13 mouse cellular contexts compared by ENCODE assay signal in genomic region chr8:91715387-91716085, GRCm38 (mm10).
DNase-seq lines count a peak whose midpoint lies in the region; ATAC-seq and TF ChIP-seq lines count a peak whose summit lies in the region.
"Had no signal": no experiment of that assay in that cellular context is flagged by ENCODE, and none has a peak within 500 bp of the region (broad histone marks: within the 10 kb centered on the region; RNA-seq: fewer than 3 reads in every experiment).

No protein-coding gene starts in this region.

- H3K27ac ChIP-seq in heart, embryonic 12.5 days (ENCODE audit: poor library complexity, severe bottlenecking), result peak overlapping the region; percentile 84
- H3K27ac ChIP-seq in heart, adult 2 months, result no peak overlapping the region
- H3K27ac ChIP-seq in embryonic facial prominence, embryonic 10.5 days (replicated peaks), result peak overlapping the region; percentile 90
- H3K27ac ChIP-seq in intestine, embryonic 15.5 days, result no peak overlapping the region
- H3K27ac ChIP-seq: embryonic facial prominence, embryonic 15.5 days; gastrocnemius, adult 2 months; limb, embryonic 15.5 days had no signal

- TF ChIP-seq EP300 in heart, adult 2 months (IDR thresholded peaks at IDR 0.05; ENCODE audit: insufficient read depth, low read depth, low read length), result no peak

- no peaks in the 10 kb centered on the region for H3K9me3 ChIP-seq in heart, embryonic 12.5 days (replicated peaks)
- no peaks in the 10 kb centered on the region for H3K9me3 ChIP-seq in embryonic facial prominence, embryonic 10.5 days
- H3K9me3 ChIP-seq in intestine, embryonic 15.5 days, result no peaks in the 10 kb centered on the region
- H3K9me3 ChIP-seq: embryonic facial prominence, embryonic 15.5 days; limb, embryonic 15.5 days had no signal

- peak; percentile 71 for ATAC-seq in heart, embryonic 12.5 days (ENCODE audit: insufficient number of reproducible peaks, low FRiP score)
- peak; percentile 61 for ATAC-seq in intestine, embryonic 15.5 days

- no peak for TF ChIP-seq POLR2A in heart, adult 2 months (IDR thresholded peaks at IDR 0.05; ENCODE audit: insufficient read depth, low read depth, low read length)
- TF ChIP-seq POLR2A in brain, embryonic 14.5 days (IDR thresholded peaks at IDR 0.05; ENCODE audit: borderline replicate concordance, extremely low read depth, insufficient read depth, insufficient read length, poor library complexity, severe bottlenecking), result no peak

- no peaks in the 10 kb centered on the region for H3K27me3 ChIP-seq in heart, embryonic 12.5 days (replicated peaks)
- no peaks in the 10 kb centered on the region for H3K27me3 ChIP-seq in heart, adult 2 months (ENCODE audit: control insufficient read depth, insufficient read depth, low read length)
- H3K27me3 ChIP-seq in embryonic facial prominence, embryonic 10.5 days (replicated peaks; ENCODE audit: low read depth, poor library complexity, severe bottlenecking), result peaks cover 38% of the 10 kb centered on the region
- H3K27me3 ChIP-seq in intestine, embryonic 15.5 days (replicated peaks), result peaks cover 11% of the 10 kb centered on the region; the same call in 1 of the 2 replicates

- 25% methylated on average over 8 of the region's 8 CpGs for WGBS in heart, embryonic 12.5 days
- WGBS in heart, adult 2 months, result 36% methylated on average over 8 of the region's 8 CpGs
- 34% methylated on average over 8 of the region's 8 CpGs for WGBS in embryonic facial prominence, embryonic 10.5 days
- 26% methylated on average over 8 of the region's 8 CpGs for WGBS in intestine, embryonic 15.5 days

- no peak overlapping the region for H3K9ac ChIP-seq in heart, embryonic 12.5 days
- no peak overlapping the region for H3K9ac ChIP-seq in heart, adult 2 months (ENCODE audit: low read depth, low read length)
- no peak overlapping the region for H3K9ac ChIP-seq in intestine, embryonic 15.5 days
- H3K9ac ChIP-seq: embryonic facial prominence, embryonic 15.5 days; limb, embryonic 15.5 days had no signal

- peaks cover 58% of the 10 kb centered on the region for H3K4me1 ChIP-seq in heart, embryonic 12.5 days (replicated peaks)
- H3K4me1 ChIP-seq in heart, adult 2 months (ENCODE audit: control insufficient read depth, insufficient read depth, low read length), result no peaks in the 10 kb centered on the region
- H3K4me1 ChIP-seq in embryonic facial prominence, embryonic 10.5 days, result peaks cover 61% of the 10 kb centered on the region
- H3K4me1 ChIP-seq in intestine, embryonic 15.5 days (replicated peaks), result peaks cover 12% of the 10 kb centered on the region; the same call in 1 of the 2 replicates

- intact Hi-C loops in heart, adult 2 months (cut with DNase I), result no loop called here

- peak overlapping the region; percentile 42 for H3K4me2 ChIP-seq in heart, embryonic 12.5 days
- H3K4me2 ChIP-seq in intestine, embryonic 15.5 days (replicated peaks), result no peak overlapping the region
- H3K4me2 ChIP-seq: embryonic facial prominence, embryonic 15.5 days; limb, embryonic 15.5 days had no signal

- no peaks in the 10 kb centered on the region for H3K36me3 ChIP-seq in heart, embryonic 12.5 days
- no peaks in the 10 kb centered on the region for H3K36me3 ChIP-seq in heart, adult 2 months (ENCODE audit: control insufficient read depth, insufficient read depth, low read length)
- H3K36me3 ChIP-seq in embryonic facial prominence, embryonic 10.5 days (replicated peaks), result no peaks in the 10 kb centered on the region
- no peaks in the 10 kb centered on the region for H3K36me3 ChIP-seq in intestine, embryonic 15.5 days
- H3K36me3 ChIP-seq: embryonic facial prominence, embryonic 15.5 days; limb, embryonic 15.5 days had no signal

- no peak for TF ChIP-seq CTCF in heart, adult 2 months (IDR thresholded peaks at IDR 0.05)
- no peak for TF ChIP-seq CTCF in brain, embryonic 14.5 days (IDR thresholded peaks at IDR 0.05; ENCODE audit: borderline replicate concordance, extremely low read depth, insufficient read depth, insufficient read length)

- no peak overlapping the region for H3K4me3 ChIP-seq in heart, embryonic 12.5 days
- no peak overlapping the region for H3K4me3 ChIP-seq in heart, adult 2 months
- H3K4me3 ChIP-seq in embryonic facial prominence, embryonic 10.5 days, result no peak overlapping the region
- no peak overlapping the region for H3K4me3 ChIP-seq in intestine, embryonic 15.5 days (replicated peaks)
- H3K4me3 ChIP-seq: embryonic facial prominence, embryonic 15.5 days; gastrocnemius, adult 2 months; limb, embryonic 15.5 days had no signal

- DNase-seq in heart, adult 2 months, result no peak
- peak; percentile 75 for DNase-seq in brain, embryonic 14.5 days (ENCODE audit: low read depth)
- peak; percentile 56 for DNase-seq in embryonic facial prominence, embryonic 10.5 days (ENCODE audit: low spot score)
- no peak for DNase-seq in spleen, adult 12 weeks (ENCODE audit: low spot score)
- DNase-seq in ovary, postnatal 14 days (ENCODE audit: low spot score), result no peak
- no peak for DNase-seq in c-Kit-positive CD71-positive TER-119-positive erythroid progenitor cells, embryonic 14.5 days (ENCODE audit: low spot score)
- DNase-seq: cerebellum, adult 11 months; gastrocnemius, adult 2 months; layer of hippocampus, adult 9-11 months had no signal

- no peaks in the 10 kb centered on the region for H3K79me2 ChIP-seq in heart, adult 2 months (replicated peaks; ENCODE audit: control insufficient read depth, insufficient read depth, low read length)

Comparison
In these comparisons a context has a peak if more than half of its experiments do, and no peak if none do; other contexts are left out.
1. H3K27ac ChIP-seq: peak in heart, embryonic 12.5 days (single experiment) and embryonic facial prominence, embryonic 10.5 days (single experiment); none in heart, adult 2 months (single experiment) and intestine, embryonic 15.5 days (single experiment).
2. DNase-seq: peak in brain, embryonic 14.5 days (single experiment) and embryonic facial prominence, embryonic 10.5 days (single experiment); none in heart, adult 2 months (0 of 2), spleen, adult 12 weeks (single experiment), ovary, postnatal 14 days (single experiment) and c-Kit-positive CD71-positive TER-119-positive erythroid progenitor cells, embryonic 14.5 days (single experiment).